Mouse (Mus musculus) spleen, postnatal 36 days (tissue): ENCODE data around the gene Hist1h3d.

Experiments
- DNase-seq, 2 experiments: peaks; one replicate each; pipeline ENCODE4 v3.0.0; 2022; ENCODE audit warnings: low spot score in 2 of 2, mixed read lengths in 1 of 2

Hist1h3d gene

DNA sequence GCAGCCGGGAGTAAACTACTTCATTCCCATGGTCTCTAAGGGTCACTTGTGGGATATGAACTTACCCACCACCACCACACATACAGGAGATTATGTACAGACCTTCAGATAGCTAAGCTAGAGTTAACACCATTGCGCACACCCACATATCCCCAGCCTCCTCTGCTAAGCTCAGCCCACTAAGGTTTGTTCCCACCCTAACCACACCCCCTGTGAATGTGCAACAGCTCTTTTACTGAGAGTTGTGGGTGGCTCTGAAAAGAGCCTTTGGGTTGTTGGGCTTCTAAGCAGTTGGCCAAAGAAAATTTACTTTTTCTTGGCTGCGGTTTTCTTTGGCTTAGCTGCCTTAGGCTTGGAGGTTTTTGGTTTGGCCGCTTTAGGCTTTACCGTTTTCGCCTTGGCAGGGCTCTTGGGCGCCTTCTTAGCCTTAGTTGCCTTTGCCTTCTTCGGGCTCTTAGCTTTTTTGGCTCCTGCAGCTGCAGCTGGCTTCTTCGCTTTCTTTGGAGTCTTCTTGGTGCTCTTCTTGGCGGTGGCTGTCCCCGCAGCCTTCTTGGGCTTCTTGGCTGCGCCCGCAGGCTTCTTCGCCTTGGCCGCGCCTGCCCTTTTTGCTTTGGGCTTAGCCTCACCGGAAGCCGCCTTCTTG lies 46.1 kb downstream of the Hist1h3d start:
- DNase-seq: peak; percentile 87

GRCm38 (mm10) chr13:23622175-23622671 lies 46.7 kb downstream of the Hist1h3d start, which contains the start of gene Hist1h1e:
TSS of gene Hist1h1e (minus strand) at chr13:23622558.
- peak; percentile 88 to 90 for DNase-seq

GRCm38 (mm10) chr13:23622861-23623450 lies 47.4 kb downstream of the Hist1h3d start:
- DNase-seq: peak in 1 of 2 experiments; percentile 22
